Mouse (Mus musculus) cerebellum, postnatal 4 days (tissue): Measurements from ENCODE around the gene Zswim5.
"Not testable (repeated sequence)": the region's sequence is repeated elsewhere in the genome, so short reads cannot be mapped to it uniquely, and the experiment has no call there.

ENCODE experiments used
- DNase-seq, 2 experiments: peaks; one replicate each; pipeline ENCODE4 v3.0.0; 2022; ENCODE audit warnings: low spot score in 2 of 2, mixed read lengths in 1 of 2

Gene Zswim5

DNA sequence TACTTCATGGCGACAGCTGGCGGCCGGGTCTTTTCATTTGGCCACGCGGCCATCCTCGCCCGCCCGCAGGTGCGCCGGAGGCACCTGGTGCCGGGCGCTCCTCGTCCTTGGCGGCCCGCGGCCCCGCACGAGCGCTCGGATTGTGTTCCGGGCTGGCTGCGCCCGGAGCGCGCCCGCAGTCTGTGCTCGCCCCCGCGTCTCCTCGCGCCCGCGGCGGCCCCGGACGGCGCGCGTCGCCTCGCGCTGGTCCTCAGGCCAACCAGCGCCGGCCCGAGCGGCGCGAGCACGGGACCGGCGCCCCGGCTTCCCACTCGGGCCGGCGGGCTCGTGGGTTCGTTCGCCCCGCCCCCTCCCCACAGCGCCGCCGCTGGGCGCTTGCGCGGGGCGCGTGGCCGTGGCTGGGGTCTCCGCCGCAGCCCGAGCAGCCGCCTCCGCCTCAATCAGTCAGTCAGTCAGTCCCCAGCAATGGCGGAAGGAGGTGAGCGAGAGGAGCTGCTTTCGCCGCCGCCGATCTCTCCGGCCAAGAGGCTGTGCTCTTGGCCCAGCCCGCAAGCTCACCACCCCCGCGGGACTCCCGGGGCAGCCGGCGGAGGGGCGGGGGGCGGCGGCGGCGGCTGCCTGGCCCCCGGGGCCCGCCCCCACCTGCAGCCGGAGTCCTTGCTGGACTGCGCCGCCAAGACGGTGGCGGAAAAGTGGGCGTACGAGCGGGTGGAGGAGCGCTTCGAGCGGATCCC is at the start of gene Zswim5:
Gene Zswim5, plus strand, starts transcription at position 382 of the 734 bp plus-strand sequence.
- peak; percentile 54 to 84 for DNase-seq

GRCm38 (mm10) chr4:116827819-116828218 is 49.4 kb upstream of the Zswim5 start:
- DNase-seq = no peak

DNA sequence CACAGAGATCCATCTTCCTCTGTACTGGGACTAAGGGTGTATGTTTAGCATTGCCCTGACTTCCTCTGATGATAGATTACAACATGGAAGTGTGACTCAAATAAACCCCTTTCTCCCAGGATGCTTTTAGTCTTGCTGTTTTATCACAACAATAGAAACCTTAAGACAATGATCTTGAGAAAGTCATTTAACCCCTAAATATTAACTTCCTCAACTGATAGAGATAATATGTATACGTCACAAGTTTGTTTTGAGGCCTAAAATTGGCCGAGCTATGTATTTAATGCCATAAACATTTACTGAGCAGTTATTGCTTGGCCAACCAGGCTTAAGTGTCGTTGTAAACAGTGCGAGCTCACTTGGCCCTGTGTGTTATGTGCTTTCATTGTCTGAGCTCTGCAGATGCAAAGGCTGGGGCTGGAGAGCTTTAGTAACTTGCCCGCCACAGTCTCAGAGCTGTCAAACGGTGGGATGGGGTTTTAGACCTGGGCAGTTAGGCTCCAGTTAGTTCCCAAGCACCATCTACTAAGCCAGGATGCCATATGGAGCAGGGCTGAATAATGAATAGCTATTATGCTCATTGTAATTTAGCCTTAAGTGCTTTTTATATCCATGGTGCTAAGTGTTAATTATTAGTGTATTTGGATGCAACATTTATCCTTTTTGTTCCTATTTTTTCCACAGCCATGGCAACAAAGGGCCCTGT is 47.7 kb upstream of the Zswim5 start:
- no peak for DNase-seq

GRCm38 (mm10) chr4:116830070-116830368 is 47.2 kb upstream of the Zswim5 start:
- DNase-seq = no peak

- no peak for DNase-seq
Observed at GRCm38 (mm10) chr4:116838999-116839398, 38.2 kb upstream of the Zswim5 start.

DNA sequence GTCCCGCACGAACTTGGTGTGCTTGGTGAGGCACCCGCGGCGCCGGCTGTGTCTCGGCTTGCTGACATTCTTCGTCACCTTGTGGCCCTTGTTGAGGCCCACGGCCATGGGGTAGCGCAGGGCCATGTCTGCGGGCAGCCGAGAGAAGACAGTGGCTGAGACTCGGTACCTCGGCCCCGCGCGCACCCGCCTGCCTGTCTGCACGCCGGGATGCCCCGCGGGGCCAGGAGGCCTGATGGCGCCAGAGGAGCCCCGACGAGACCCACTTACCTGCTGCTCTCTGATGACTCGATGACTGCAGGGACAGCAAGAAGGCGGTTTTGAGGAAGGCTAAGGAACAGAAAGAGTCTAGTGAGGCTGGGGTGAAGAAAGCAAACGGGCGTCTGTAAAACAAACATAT is 37.1 kb upstream of the Zswim5 start:
- not testable (repeated sequence) for DNase-seq

GRCm38 (mm10) chr4:116840841-116841240 is 36.3 kb upstream of the Zswim5 start:
- DNase-seq = no peak

- no peak for DNase-seq
Observed at GRCm38 (mm10) chr4:116844324-116844723, 32.9 kb upstream of the Zswim5 start.

DNA sequence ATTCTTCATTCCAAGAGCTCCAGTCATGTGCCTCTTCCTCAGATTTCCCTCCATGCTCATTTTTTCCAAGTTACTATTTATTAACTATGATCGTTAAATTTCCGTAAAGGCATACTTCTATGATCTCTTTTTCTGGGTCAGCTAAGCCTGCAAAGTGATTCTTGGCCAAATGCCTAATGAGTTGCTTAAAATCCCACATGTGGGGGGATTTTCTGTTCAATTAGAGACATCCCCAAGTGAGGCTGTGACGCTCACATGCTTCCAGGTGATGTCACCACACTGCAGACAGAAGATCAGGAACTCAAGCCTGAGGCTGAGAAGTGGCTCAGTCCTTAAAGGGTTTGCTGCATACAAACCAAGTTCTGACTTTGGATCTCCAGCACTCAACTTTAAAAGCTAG is 27.3 kb upstream of the Zswim5 start:
- no peak for DNase-seq

DNA sequence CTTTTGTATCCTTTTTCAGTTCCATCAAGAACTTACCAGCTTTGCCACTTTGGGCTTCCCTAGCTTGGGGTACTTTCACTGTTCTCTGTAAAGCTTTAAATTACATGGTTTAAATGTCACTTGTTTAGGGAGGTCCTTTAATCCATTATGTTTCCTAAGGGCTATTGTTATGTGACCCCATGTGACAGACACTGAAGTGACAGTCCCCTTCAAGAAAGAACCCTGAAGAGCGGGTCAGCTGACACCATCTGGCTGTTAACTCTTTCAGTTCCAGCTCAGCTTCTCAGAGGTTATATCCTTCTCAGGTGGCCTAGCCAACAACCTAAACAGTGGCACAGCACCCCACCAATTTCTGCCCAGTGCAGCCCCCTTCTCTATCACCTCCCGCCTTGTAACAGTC is 22.9 kb upstream of the Zswim5 start:
- DNase-seq = no peak

DNA sequence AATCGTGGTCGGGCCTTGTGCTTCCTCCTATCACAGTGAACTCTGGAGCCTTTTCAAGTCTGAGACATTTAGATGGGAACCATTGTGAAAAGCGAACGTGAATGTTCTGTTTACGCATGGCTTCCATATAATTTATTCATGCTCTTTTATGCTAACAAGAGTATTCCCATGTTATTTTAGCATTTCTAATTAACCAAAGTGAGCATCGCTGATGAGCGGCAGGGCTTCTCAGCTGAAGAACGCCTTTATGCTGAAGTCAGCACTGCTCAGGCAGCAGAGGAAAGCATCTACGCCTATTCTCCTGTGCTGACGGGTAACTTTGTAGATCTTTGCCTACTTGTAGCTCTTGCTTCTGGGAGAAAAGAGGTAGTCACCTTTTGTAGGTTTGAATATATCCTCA is 20.0 kb upstream of the Zswim5 start:
- no peak for DNase-seq

DNA sequence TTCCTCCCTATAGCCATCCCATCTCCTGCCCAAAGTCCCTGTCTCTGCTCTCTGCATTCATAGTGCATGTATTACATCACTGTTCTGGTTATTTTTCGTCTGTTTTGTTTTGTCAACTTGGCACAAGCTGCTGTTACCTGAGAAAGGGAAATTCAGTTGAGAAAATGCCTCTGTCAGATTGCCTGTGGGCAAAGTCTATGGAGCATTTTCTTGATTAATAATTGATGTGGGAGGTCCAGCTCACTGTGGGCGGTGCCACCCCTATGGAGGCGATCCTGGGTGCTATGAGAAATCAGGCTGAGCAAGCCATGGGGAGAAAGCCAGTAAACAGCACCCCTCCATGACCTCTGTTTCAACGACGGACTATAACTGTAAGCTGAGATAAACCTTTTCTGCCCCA is 17.5 kb upstream of the Zswim5 start:
- no peak for DNase-seq

- DNase-seq = no peak
Observed at GRCm38 (mm10) chr4:116862023-116862422, 15.2 kb upstream of the Zswim5 start.

DNA sequence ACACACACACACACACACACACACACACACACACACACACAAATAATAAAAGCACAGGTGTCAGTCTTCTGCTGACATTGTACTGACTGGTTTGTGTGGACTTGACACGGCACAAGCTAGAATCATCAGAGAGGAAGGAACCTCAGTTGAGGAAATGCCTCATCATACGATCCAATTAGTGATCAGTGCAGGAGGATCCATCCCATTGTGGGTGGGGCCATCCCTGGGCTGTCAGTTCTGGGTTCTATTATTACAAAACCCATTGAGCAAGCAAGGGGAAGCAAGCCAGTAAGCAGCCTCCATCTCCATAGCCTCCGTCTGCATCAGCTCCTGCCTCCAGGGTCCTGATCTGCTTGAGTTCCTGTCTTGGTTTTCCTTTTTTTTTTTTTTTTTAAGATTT is 7.3 kb upstream of the Zswim5 start:
- DNase-seq = no peak

DNA sequence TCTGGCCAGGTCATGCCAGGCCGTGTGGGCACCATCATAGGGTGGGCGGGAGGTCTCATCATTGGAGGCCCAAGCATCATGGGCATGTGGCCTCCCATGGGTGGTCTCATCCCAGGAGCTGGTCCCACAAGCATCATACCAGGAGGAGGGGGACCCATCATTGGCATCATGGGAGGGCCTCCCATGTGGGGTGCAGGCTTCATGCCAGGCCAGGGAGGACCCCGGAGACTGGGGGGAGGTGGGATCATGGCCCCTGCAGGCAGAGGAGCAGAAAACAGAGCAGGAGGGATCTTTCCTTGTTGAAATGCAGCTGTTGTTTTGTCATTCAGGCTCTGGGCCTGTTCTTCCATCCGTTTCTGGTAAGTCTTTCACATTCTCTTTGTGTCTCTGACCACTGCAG is 2.6 kb upstream of the Zswim5 start:
- no peak for DNase-seq

DNA sequence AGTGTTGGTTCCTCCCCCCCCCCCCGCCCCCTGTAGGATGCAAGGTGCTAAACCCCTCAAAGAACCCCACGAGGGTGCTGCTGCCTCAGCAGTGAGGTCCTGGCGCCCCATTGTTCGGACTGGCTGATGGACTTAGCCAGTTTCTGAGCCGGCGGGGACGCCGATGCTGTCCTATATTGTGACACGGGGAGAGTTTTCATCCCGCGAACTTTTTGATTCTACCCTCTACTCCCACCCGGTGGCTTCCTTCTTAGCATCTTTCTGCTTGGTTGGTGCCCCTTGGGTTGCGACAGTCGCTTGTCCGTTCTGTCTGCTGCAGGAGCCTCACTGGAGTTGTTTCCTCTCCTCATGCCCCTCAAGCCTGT is 564 bp upstream of the Zswim5 start:
- DNase-seq = peak in 1 of 2 experiments; percentile 25

DNA sequence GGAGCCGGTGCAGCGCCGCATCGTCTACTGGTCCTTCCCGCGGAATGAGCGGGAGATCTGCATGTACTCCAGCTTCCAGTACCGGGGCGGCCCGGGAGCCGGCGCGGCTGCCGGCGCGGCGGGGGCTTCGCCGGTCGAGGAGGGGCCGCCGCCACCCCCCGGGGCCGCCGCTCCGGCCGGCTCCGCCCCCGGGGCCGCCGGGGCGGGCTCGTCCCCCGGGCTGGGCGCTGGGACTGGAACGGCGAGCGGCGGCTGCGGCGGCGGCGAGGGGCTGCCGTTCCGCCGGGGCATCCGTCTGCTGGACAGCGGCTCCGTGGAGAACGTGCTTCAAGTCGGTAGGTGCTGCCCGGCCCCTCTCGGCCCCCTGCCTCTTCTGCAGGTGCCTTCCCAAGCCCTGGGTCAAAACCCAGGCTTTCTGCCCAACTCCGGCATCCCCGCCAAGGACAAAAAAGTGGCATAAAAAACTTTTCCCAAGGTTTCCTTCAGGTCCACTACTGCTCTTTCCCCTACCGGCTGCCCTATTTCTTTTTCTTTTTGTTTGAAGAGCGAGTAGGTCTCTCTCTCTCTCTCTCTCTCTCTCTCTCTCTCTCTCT is 649 bp downstream of the Zswim5 start:
- DNase-seq = peak in 1 of 2 experiments; percentile 36

GRCm38 (mm10) chr4:116878491-116878890 is 1.3 kb downstream of the Zswim5 start:
- DNase-seq = peak in 1 of 2 experiments; percentile 37

GRCm38 (mm10) chr4:116882679-116883078 is 5.5 kb downstream of the Zswim5 start:
- DNase-seq = no peak

- no peak for DNase-seq
Observed at GRCm38 (mm10) chr4:116894200-116895080, 17.3 kb downstream of the Zswim5 start.

DNA sequence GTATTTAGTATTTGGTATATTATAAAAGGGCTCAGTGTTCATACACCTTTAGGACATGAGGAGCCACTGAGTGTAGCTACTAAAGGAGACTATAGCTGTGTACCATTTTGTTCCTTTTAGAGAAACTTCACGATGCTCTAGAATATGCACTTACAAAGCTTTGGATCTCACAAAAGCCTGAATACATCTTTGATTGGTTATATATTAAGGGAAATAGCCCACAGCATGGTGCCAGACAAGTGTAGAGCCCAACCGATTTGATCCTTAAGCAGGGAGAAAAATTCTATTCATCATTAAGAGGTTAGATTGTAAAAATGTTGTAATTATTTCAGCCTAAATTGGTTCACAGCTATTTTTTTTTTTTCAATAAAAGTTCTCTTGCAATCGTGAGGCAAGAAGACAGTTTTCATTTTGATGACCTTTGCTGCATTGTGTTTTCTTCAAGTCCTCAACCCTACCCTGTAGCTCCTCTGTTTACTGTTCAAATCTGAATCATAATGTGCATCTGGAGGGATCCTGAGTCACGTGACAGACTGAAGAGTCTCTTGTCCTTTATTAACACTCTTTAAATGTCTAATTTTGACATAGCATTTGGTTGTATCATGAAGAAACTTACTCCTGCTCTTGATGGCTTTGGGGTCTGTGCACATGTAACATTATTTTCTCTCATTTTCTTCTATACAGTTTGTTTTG is 33.5 kb downstream of the Zswim5 start:
- no peak for DNase-seq

- no peak for DNase-seq
Observed at GRCm38 (mm10) chr4:116911202-116911601, 34.0 kb downstream of the Zswim5 start.
